Mouse (Mus musculus): ENCODE measurements around the gene Gm7879.

- no peak for TF ChIP-seq POLR2A (IDR thresholded peaks at IDR 0.05; ENCODE audit: borderline replicate concordance, extremely low read depth, insufficient read depth, insufficient read length, poor library complexity, severe bottlenecking)
- no peak for TF ChIP-seq CTCF (IDR thresholded peaks at IDR 0.05; ENCODE audit: borderline replicate concordance, extremely low read depth, insufficient read depth, insufficient read length)
Measured at GRCm38 (mm10) chr5:43921877-43922276, 8.9 kb downstream of the Gm7879 start.

Measured in brain, embryonic 14.5 days (tissue).